Mouse (Mus musculus): ENCODE results near the gene Znhit1.

DNA sequence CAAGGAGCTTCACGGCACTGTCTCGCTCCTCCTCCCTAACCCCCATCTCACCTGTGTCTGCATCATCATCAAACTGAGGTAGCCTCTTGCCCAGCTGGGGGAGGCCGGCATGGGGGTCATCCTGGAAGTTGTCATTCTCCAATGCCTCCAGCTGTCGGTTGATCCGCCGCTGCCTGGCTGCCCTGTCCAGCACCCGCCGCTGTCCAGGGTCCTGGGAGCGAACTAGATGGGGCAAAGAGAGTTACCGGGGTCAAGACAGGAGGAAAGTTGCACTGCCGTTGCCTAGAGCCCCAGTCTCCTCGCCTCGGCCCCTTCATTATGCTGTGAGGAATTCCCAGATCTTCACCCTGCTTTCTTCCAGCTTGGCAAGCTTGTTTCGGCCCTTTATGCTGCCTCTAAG lies 3.0 kb downstream of the Znhit1 start:
- TF ChIP-seq CTCF (IDR thresholded peaks at IDR 0.05): no peak
- TF ChIP-seq POLR2A (IDR thresholded peaks at IDR 0.05; ENCODE audit: insufficient read depth, low read depth, low read length): no peak
- TF ChIP-seq EP300 (IDR thresholded peaks at IDR 0.05; ENCODE audit: insufficient read depth, low read depth, low read length): no peak

All from heart, adult 2 months (tissue).